Mouse (Mus musculus) megakaryocyte progenitor cell, adult 5-6 weeks (primary cell): ENCODE results near the gene Cdipt. TPM values are rescaled to one million over a fixed set of nuclear protein-coding genes. Genes with fewer than 3 reads are reported as not detected.
A peak's percentile ranks its signal among the peaks of the same experiment; 100 is the strongest.

ENCODE experiments used
- ATAC-seq: replicated peaks from 2 replicates; pipeline ENCODE4 v1.8.0; 2016; ENCODE audit warnings: mild to moderate bottlenecking, moderate TSS enrichment, inconsistent platforms; ENCODE audit not compliant: poor library complexity
- total RNA-seq, 2 experiments: library from RNA; stranded (forward) in 1 of 2; stranded (reverse) in 1 of 2; fragments of 157-497, 149-512 nt in 1 of 2; fragments of 200-1000 nt in 1 of 2; gene quantifications; 2 replicates each; pipeline versions ENCODE4 v1.2.3 to v1.2.4; 2015 to 2017

The Cdipt gene
- total RNA-seq, 2 experiments from 2014 or later = 42.3 to 54.7 TPM

DNA sequence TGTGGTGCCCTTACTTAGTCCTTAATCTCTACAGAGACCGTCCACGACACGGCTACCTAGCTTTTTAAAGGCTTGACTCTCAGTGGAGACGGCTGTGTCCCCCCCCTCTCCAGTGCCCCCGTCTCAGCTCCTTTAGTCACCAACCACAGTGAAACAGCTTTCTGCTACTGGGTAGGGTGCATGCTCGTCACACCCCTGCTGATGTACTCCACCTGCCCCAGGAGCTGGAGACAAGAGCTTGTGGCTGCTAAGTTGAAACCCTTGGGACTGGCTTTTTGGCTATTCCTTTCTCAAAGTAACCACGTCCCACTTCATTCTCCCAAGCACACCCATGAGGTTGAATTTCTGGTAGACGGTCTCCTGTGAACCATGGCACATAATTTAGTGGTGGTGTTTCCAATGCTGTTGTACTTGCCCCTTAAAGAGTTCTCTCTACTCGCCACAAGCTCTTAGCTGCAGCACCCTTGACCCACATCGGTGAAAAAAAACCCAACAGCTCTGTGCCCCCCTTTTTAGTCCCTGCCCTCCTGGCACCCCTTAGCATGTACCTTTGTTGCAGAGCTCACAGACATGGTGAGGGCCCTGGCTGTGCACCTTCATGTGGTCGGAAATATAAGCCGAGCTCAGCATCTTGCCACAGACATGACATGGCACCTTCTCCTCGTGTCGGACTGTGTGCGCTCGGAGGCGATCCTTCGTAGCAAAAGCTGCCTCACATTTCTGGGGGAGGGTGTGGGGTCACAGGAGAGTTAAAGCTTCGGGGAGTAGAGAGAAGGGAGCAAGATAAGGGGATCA, 48.4 kb downstream of the Cdipt start:
- no peak for ATAC-seq

- ATAC-seq = peak; percentile 20
Observed at GRCm38 (mm10) chr7:127024755-127025555, 49.2 kb downstream of the Cdipt start.

DNA sequence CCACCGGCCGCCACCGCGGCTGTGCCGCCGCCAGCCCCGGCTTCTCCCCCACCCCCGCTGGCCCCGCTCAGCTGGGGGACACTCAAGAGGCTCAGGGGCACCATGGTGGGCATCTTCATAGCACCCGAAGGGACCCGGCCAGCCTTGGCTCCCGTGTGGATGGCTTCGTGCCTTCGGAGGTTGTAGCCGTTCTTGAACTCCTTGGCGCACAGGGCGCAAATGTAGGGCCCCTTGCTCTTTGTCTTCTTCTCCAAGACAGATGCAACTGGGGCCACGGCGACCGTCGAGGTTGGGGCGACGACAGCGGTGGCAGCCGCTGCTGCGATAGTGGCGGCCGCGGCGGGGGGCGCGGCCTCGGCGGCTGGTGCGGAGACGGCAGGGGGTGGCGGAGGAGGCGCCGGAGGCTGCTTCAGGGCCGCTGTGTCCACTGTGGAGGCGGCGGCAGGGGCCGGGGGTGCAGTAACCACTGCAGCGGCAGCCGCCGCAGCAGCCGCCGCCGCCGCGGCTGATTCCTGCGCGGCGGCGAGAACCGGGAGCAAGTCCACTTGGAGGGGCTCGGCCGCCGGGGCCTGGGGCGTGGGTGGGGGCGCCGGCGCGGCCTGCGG, 49.9 kb downstream of the Cdipt start:
- ATAC-seq = no peak

- ATAC-seq = 0 out of 2 replicates have a peak, but pooled peaks have one; percentile 6
Observed at GRCm38 (mm10) chr7:127026161-127026600, 50.5 kb downstream of the Cdipt start.

DNA sequence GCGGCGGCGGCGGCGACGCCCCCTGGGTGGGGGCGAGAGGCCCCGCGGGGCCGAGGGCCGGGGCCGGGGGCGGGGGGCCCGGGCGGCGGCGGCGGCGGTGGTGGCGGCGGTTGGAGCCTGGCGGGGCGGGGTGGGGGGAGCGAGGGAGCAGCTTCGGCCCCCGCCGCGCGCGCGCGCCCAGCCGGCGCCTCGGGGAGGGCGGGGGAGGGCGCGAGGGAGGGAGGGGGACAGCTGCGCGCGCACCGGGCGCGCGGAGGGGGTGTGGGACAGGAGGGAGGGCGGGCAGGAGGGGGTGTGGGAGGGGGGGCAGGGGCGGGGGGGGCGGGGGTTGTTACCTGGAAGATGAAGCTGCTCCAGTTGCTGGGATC, 50.9 kb downstream of the Cdipt start:
- ATAC-seq = peak; percentile 0; the same call in 1 of the 2 replicates

- peak; percentile 72 for ATAC-seq
Observed at GRCm38 (mm10) chr7:127026984-127027726, 51.4 kb downstream of the Cdipt start, which contains the start of gene Maz. Maz (minus strand) TSS chr7:127027037.

DNA sequence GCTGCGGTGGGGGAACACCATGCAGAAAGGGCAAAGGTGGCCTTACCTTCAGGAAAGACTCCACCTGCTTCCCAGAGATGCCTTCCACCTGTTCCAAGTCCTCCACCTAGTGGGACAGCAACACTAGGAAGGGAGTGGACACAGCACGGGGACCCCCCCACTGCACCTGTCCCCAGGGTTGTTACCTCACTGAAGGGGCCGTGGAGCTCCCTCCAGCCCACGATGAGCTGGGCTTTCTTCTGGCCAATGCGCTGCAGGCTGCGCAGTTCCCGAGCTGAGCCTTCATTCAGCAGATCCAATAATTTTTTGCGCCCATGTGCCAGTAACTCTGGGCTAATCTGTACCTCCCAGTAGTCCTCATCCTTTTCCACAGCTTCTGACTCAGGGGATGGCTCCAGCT, 52.2 kb downstream of the Cdipt start:
- ATAC-seq = no peak

Other genes with a start within 250 kb of the Cdipt start
- 86.5 and 106 TPM in 2 replicates for gene Mapk3, start 216.3 kb upstream of the Cdipt start, total RNA-seq (2015)
- 36.0 and 41.3 TPM in 2 replicates for gene Mapk3, start 216.3 kb upstream of the Cdipt start, total RNA-seq (2017)
- gene Gdpd3, start 209.6 kb upstream of the Cdipt start, total RNA-seq (2015) = 8.4 and 13.3 TPM in 2 replicates
- gene Gdpd3, start 209.6 kb upstream of the Cdipt start, total RNA-seq (2017) = 7.1 and 7.7 TPM in 2 replicates
- gene Ypel3, start 199.0 kb upstream of the Cdipt start, total RNA-seq (2015) = 25.4 and 32.4 TPM in 2 replicates
- 11.8 and 15.1 TPM in 2 replicates for gene Ypel3, start 199.0 kb upstream of the Cdipt start, total RNA-seq (2017)
- 0.34 and 0.42 TPM in 2 replicates for gene Tbx6, start 194.4 kb upstream of the Cdipt start, total RNA-seq (2015)
- gene Tbx6, start 194.4 kb upstream of the Cdipt start, total RNA-seq (2017) = 0.14 TPM in 1 of 2 replicates, not detected in the other
- gene Ppp4c, start 183.4 kb upstream of the Cdipt start, total RNA-seq (2015) = 209 and 216 TPM in 2 replicates
- gene Ppp4c, start 183.4 kb upstream of the Cdipt start, total RNA-seq (2017) = 113 and 131 TPM in 2 replicates
- not detected in 2 replicates for gene Fam57b, start 178.2 kb upstream of the Cdipt start, total RNA-seq (2015)
- not detected in 2 replicates for gene Fam57b, start 178.2 kb upstream of the Cdipt start, total RNA-seq (2017)
- gene 4930451I11Rik, start 144.3 kb upstream of the Cdipt start, total RNA-seq (2015) = not detected in 2 replicates
- not detected in 2 replicates for gene 4930451I11Rik, start 144.3 kb upstream of the Cdipt start, total RNA-seq (2017)
- not detected in 2 replicates for gene Doc2a, start 128.5 kb upstream of the Cdipt start, total RNA-seq (2015)
- gene Doc2a, start 128.5 kb upstream of the Cdipt start, total RNA-seq (2017) = 0.07 TPM in 1 of 2 replicates, not detected in the other
- 21.8 and 27.5 TPM in 2 replicates for gene Hirip3, start 113.9 kb upstream of the Cdipt start, total RNA-seq (2015)
- gene Hirip3, start 113.9 kb upstream of the Cdipt start, total RNA-seq (2017) = 215 and 246 TPM in 2 replicates
- 83.1 and 83.9 TPM in 2 replicates for gene Ino80e, start 113.5 kb upstream of the Cdipt start, total RNA-seq (2015)
- gene Ino80e, start 113.5 kb upstream of the Cdipt start, total RNA-seq (2017) = 36.3 and 38.5 TPM in 2 replicates
- 16.5 and 19.4 TPM in 2 replicates for gene Taok2, start 91.2 kb upstream of the Cdipt start, total RNA-seq (2015)
- 30.2 and 32.6 TPM in 2 replicates for gene Taok2, start 91.2 kb upstream of the Cdipt start, total RNA-seq (2017)
- gene Tmem219, start 53.0 kb upstream of the Cdipt start, total RNA-seq (2015) = 19.1 and 28.8 TPM in 2 replicates
- gene Tmem219, start 53.0 kb upstream of the Cdipt start, total RNA-seq (2017) = 19.8 and 36.4 TPM in 2 replicates
- gene Kctd13, start 47.0 kb upstream of the Cdipt start, total RNA-seq (2015) = 6.6 and 11.5 TPM in 2 replicates
- gene Kctd13, start 47.0 kb upstream of the Cdipt start, total RNA-seq (2017) = 8.9 and 13.2 TPM in 2 replicates
- not detected in 2 replicates for gene Asphd1, start 26.3 kb upstream of the Cdipt start, total RNA-seq (2015)
- gene Asphd1, start 26.3 kb upstream of the Cdipt start, total RNA-seq (2017) = not detected in 2 replicates
- gene Sez6l2, start 25.4 kb upstream of the Cdipt start, total RNA-seq (2015) = 0.46 and 1.6 TPM in 2 replicates
- 0.34 and 0.37 TPM in 2 replicates for gene Sez6l2, start 25.4 kb upstream of the Cdipt start, total RNA-seq (2017)
- 4.3 and 4.9 TPM in 2 replicates for gene Cdiptos, start 184 bp downstream of the Cdipt start, total RNA-seq (2015)
- 0.62 and 3.2 TPM in 2 replicates for gene Cdiptos, start 184 bp downstream of the Cdipt start, total RNA-seq (2017)
- 2.2 and 5.1 TPM in 2 replicates for gene Mvp, start 38.7 kb downstream of the Cdipt start, total RNA-seq (2015)
- 17.4 and 19.2 TPM in 2 replicates for gene Mvp, start 38.7 kb downstream of the Cdipt start, total RNA-seq (2017)
- not detected in 2 replicates for gene Pagr1b, start 40.6 kb downstream of the Cdipt start, total RNA-seq (2015)
- gene Pagr1b, start 40.6 kb downstream of the Cdipt start, total RNA-seq (2017) = not detected in 2 replicates
- gene Pagr1a, start 41.4 kb downstream of the Cdipt start, total RNA-seq (2015) = 44.2 and 55.4 TPM in 2 replicates
- gene Pagr1a, start 41.4 kb downstream of the Cdipt start, total RNA-seq (2017) = 39.8 and 48.1 TPM in 2 replicates
- gene Gm42742, start 45.2 kb downstream of the Cdipt start, total RNA-seq (2015) = 0.69 TPM in 1 of 2 replicates, not detected in the other
- 0.21 and 3.7 TPM in 2 replicates for gene Gm42742, start 45.2 kb downstream of the Cdipt start, total RNA-seq (2017)
- 0.74 and 1.1 TPM in 2 replicates for gene Prrt2, start 45.3 kb downstream of the Cdipt start, total RNA-seq (2015)
- 0.44 TPM in 1 of 2 replicates, not detected in the other for gene Prrt2, start 45.3 kb downstream of the Cdipt start, total RNA-seq (2017)
- gene Maz, start 51.1 kb downstream of the Cdipt start, total RNA-seq (2015) = 93.4 and 103 TPM in 2 replicates
- gene Maz, start 51.1 kb downstream of the Cdipt start, total RNA-seq (2017) = 64.2 and 64.5 TPM in 2 replicates
- 76.8 and 89.8 TPM in 2 replicates for gene Kif22, start 66.6 kb downstream of the Cdipt start, total RNA-seq (2015)
- 67.8 and 84.8 TPM in 2 replicates for gene Kif22, start 66.6 kb downstream of the Cdipt start, total RNA-seq (2017)
- 4.4 and 4.7 TPM in 2 replicates for gene Zg16, start 111.4 kb downstream of the Cdipt start, total RNA-seq (2015)
- gene Zg16, start 111.4 kb downstream of the Cdipt start, total RNA-seq (2017) = 1.7 and 4.0 TPM in 2 replicates
- gene AI467606, start 115.4 kb downstream of the Cdipt start, total RNA-seq (2015) = 27.4 and 27.5 TPM in 2 replicates
- gene AI467606, start 115.4 kb downstream of the Cdipt start, total RNA-seq (2017) = 17.5 and 20.6 TPM in 2 replicates
- 2.0 and 3.5 TPM in 2 replicates for gene Qprt, start 146.3 kb downstream of the Cdipt start, total RNA-seq (2015)
- gene Qprt, start 146.3 kb downstream of the Cdipt start, total RNA-seq (2017) = 1.1 and 1.9 TPM in 2 replicates
- gene Spn, start 161.9 kb downstream of the Cdipt start, total RNA-seq (2015) = 86.0 and 93.4 TPM in 2 replicates
- gene Spn, start 161.9 kb downstream of the Cdipt start, total RNA-seq (2017) = 294 and 316 TPM in 2 replicates
- 16.8 and 17.4 TPM in 2 replicates for gene Cd2bp2, start 220.1 kb downstream of the Cdipt start, total RNA-seq (2015)
- gene Cd2bp2, start 220.1 kb downstream of the Cdipt start, total RNA-seq (2017) = 56.0 and 65.7 TPM in 2 replicates
- 12.8 and 13.8 TPM in 2 replicates for gene Tbc1d10b, start 232.6 kb downstream of the Cdipt start, total RNA-seq (2015)
- gene Tbc1d10b, start 232.6 kb downstream of the Cdipt start, total RNA-seq (2017) = 34.0 and 36.0 TPM in 2 replicates
- gene Mylpf, start 233.0 kb downstream of the Cdipt start, total RNA-seq (2015) = 7.8 and 10.6 TPM in 2 replicates
- gene Mylpf, start 233.0 kb downstream of the Cdipt start, total RNA-seq (2017) = 6.0 and 6.8 TPM in 2 replicates